Mouse (Mus musculus) heart, postnatal 14 days (tissue): Measurements from ENCODE around the gene Oscp1. TPM values are rescaled to one million over a fixed set of nuclear protein-coding genes. Genes with fewer than 3 reads are reported as not detected.
A peak's percentile ranks its signal among the peaks of the same experiment; 100 is the strongest.
"Not testable (repeated sequence)": the region's sequence is repeated elsewhere in the genome, so short reads cannot be mapped to it uniquely, and the experiment has no call there.

Experiments used
- DNase-seq, 2 experiments: peaks; one replicate each; pipeline ENCODE4 v3.0.0; 2021 to 2022
- intact Hi-C: fragments of 180-260 bp; cut with DNase I; formaldehyde crosslinking; loops from one replicate; pipeline ENCODE4 v1.15.1; 2025
- total RNA-seq, 2 experiments: library from RNA; stranded (reverse); gene quantifications; 2 replicates each; pipeline ENCODE4 v1.2.3; 2021

The Oscp1 gene
- total RNA-seq, 2 experiments from 2014 or later = 1.8 to 2.4 TPM

- intact Hi-C loops = no loop called here
- peak in 1 of 2 experiments; percentile 26 for DNase-seq
Measured at GRCm38 (mm10) chr4:126079266-126079665, 20.9 kb downstream of the Oscp1 start.

DNA sequence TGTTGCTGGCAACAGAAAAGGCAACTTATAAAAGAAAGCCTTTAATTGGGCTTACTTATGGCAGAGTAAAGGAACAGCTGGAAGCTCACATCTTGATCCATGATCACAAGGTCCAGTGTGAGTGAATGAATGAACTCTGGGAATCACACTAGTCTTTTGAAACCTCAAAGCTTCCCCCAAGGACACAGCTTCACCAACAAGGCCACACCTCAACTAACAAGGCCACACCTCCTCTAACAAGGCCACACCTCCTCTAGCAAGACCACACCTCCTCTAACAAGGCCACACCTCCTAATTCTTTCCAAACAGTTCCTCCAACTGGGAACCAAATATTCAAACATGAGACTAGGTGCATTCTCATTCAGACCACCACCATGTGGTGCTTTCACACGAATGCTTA is 23.2 kb downstream of the Oscp1 start:
- intact Hi-C loops = no loop called here
- no peak for DNase-seq

DNA sequence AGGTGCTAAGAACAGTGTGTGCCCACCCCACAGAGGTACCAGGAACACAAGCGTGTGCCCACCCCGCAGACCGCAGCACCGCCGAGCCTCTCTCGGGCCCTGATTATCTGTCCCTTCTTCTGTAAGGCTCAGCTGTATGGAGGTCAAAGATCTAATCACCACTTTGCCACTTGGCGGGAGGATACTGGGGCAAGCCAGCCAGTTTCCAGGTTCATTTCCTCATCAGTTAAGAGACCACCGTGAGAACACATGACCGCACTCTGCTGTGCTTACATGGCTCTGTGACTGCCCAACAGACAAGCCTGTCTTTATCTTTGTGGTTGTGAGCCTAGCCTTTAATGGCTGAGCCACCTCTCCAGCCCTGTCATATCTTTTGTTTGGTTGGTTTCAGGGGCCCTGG is 24.7 kb downstream of the Oscp1 start:
- no peak for DNase-seq
- intact Hi-C loops = no loop called here

- DNase-seq = no peak
- intact Hi-C loops = no loop called here
Measured at GRCm38 (mm10) chr4:126084382-126084781, 26.0 kb downstream of the Oscp1 start.

DNA sequence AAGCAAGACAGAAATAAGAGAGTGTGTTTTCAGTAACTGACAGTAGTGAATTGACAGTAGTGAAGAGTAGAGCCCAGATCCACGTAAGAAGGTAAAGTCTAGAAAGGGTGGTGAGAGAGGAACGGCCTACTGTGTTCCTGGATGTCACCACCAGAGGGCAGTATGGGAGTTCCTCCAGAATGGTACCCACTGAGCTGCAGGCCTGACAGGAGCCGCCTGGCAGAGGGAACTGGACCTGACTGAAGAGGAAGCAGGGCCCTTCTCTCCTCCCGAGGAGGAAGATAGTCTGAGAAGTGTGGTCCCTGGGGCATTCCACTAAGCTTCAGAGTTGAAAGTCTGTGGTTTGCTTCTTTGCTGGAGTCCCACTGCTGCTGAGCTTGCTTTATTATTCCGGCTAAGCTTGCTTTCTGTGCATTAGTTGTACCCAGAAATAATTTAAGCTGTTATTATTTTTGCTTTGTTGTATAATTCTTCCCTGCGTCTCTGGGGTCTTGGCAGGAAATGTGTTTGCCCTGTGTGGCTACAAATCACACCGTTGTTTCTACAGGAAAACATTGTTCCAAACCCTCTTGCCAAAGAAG is 27.7 kb downstream of the Oscp1 start:
- DNase-seq = peak; percentile 82 to 90
- intact Hi-C loops = loop anchor here (1.0 to 5.0 kb wide), 4 partner anchors 28 to 226 kb away; partner anchors contain the start of gene Eva1b

GRCm38 (mm10) chr4:126090101-126090847 is 31.9 kb downstream of the Oscp1 start:
- no peak for DNase-seq
- intact Hi-C loops = no loop called here

- no peak for DNase-seq
- intact Hi-C loops = no loop called here
Measured at GRCm38 (mm10) chr4:126090848-126091124, 32.4 kb downstream of the Oscp1 start.

- intact Hi-C loops = no loop called here
- DNase-seq = no peak
Measured at GRCm38 (mm10) chr4:126091873-126092272, 33.5 kb downstream of the Oscp1 start.

GRCm38 (mm10) chr4:126095622-126096430 is 37.5 kb downstream of the Oscp1 start:
- intact Hi-C loops, DNase-seq: not testable (repeated sequence)

- DNase-seq = peak; percentile 94
- intact Hi-C loops = no loop called here
Measured at GRCm38 (mm10) chr4:126096464-126097111, 38.2 kb downstream of the Oscp1 start, which contains the start of gene Lsm10. TSS of gene Lsm10 (plus strand) at chr4:126096623.

- DNase-seq = no peak
- intact Hi-C loops = no loop called here
Measured at GRCm38 (mm10) chr4:126097711-126098253, 39.4 kb downstream of the Oscp1 start.

DNA sequence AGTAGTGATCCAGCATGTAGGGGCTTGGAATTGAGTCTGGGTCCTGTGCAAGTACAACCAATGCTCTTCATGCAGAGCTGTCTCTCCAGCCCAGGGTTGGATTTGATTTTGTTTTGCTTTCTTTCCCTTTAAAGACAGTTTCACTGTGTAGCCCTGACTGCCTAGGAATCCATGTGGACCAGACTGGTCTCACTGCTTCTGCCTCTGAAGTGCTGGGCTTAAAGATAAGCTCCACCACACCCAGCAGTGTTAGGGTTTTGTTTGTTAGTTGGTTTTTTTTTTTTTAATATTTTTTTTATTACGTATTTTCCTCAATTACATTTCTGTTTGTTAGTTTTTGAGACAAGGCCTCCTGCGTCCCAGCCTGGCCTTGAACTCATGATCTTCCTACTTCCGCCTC is 41.0 kb downstream of the Oscp1 start:
- intact Hi-C loops = no loop called here
- no peak for DNase-seq

- intact Hi-C loops = no loop called here
- DNase-seq = no peak
Measured at GRCm38 (mm10) chr4:126100764-126101163, 42.4 kb downstream of the Oscp1 start.

DNA sequence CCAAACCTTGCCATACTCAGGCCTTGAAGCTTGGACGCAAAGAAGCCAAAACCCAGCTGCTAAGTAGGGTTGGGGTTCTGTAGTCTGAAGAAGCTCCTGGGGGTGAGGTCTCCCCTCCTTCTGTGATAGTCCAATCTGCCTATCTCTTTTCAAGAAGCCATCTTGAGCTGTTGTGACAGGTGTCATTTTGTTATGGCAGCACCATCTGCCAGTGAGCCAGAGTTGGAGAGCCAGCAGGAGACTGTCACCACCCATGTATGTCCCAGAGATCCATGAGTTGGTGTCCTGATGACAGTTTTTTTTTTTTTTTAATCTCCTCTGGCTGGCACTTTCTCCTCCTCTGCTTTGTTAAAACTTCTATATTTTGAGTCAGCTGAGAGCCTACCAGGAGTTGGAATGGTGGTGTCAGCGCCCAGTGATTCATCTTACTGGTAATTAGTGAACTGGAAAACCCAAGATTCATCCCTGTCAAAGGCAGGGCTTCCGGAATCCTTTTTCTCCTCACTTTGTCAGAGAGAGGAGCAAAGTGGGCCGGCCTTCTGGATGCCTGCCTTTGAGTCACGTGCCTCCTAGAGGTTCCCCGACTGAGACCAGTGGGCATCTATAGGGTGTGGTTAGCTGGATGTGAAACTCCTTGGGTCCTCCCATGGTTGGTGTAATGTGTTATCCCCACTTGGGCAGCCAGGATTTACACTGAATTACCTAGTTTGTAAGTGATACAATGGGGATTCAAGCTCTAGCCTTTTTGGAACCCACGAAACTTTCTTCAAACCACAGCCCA is 43.9 kb downstream of the Oscp1 start:
- intact Hi-C loops = no loop called here
- peak in 1 of 2 experiments; percentile 40 for DNase-seq

- DNase-seq = peak; percentile 86 to 91
- intact Hi-C loops = no loop called here
Measured at GRCm38 (mm10) chr4:126103057-126103581, 44.8 kb downstream of the Oscp1 start.

DNA sequence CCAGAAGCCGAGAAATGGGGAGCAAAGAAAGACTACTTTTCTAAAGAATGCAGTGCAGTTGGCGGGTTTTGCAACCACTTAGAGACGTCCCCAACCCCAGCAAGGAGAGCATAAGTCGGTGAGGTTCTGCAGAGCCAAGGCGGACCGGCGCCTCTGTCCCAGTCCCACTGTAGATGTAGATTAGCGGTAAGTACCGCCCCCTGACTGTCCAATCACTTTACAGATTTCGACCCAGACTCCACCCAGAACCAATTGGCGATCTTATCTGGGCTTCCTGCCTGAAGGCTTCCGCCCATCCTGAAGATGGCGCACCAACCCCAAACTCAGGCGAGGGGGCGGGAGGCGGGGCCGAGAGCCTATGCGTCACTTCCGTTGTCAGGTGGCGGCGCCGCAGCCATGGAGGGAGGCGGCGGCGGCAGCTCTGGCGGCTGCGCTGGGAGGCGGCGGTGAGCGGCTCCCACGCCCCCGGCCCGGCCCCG is 45.3 kb downstream of the Oscp1 start, which contains the start of gene Stk40:
Stk40 (plus strand) TSS at position 368 of the 479 bp plus-strand sequence.
- peak; percentile 95 to 97 for DNase-seq
- intact Hi-C loops = no loop called here

GRCm38 (mm10) chr4:126104261-126105075 is 46.1 kb downstream of the Oscp1 start:
- intact Hi-C loops = no loop called here
- peak in 1 of 2 experiments; percentile 26 for DNase-seq

GRCm38 (mm10) chr4:126105131-126105783 is 46.9 kb downstream of the Oscp1 start:
- intact Hi-C loops = no loop called here
- DNase-seq = no peak
